Mouse (Mus musculus) heart, postnatal 0 days (tissue): Measurements from ENCODE around the gene Relb.

Experiments used
- CTCF ChIP-seq: IDR thresholded peaks from 2 replicates; pipeline ENCODE4 v1.5.1; 2016; ENCODE audit warnings: antibody characterized with exemption, control low read depth, low read depth
- EP300 ChIP-seq: IDR thresholded peaks from 2 replicates; pipeline ENCODE4 v1.6.1; 2016; ENCODE audit warnings: antibody characterized with exemption, low read depth

- TF ChIP-seq CTCF (no peak), EP300 (no peak)
Observed at GRCm38 (mm10) chr7:19580634-19581033, 48.6 kb downstream of the Relb start.
